Mouse (Mus musculus) liver, postnatal 0 days (tissue): Measurements from ENCODE around the gene Aicda.
"Not testable (repeated sequence)": the region's sequence is repeated elsewhere in the genome, so short reads cannot be mapped to it uniquely, and the experiment has no call there.

Source experiments
- CTCF ChIP-seq: sonication (generic); IDR thresholded peaks from 2 replicates; pipeline ENCODE4 v1.5.1; 2016; ENCODE audit warnings: antibody characterized with exemption, low read depth
- EP300 ChIP-seq: IDR thresholded peaks from 2 replicates; pipeline ENCODE4 v1.6.1; 2016; ENCODE audit warnings: antibody characterized with exemption, low read depth, mild to moderate bottlenecking

- not testable (repeated sequence) for TF ChIP-seq CTCF
- peak; percentile 55 for TF ChIP-seq EP300
Observed at GRCm38 (mm10) chr6:122575037-122575436, 21.4 kb downstream of the Aicda start.
